Mouse (Mus musculus) retina, adult 2 months (tissue): ENCODE data around the gene Gm26558.
A peak's percentile ranks its signal among the peaks of the same experiment; 100 is the strongest.

ENCODE experiments used
- DNase-seq: peaks from one replicate; pipeline ENCODE4 v3.0.0-alpha.2; 2012; ENCODE audit warnings: low read depth, low spot score

Gene Gm26558

DNA sequence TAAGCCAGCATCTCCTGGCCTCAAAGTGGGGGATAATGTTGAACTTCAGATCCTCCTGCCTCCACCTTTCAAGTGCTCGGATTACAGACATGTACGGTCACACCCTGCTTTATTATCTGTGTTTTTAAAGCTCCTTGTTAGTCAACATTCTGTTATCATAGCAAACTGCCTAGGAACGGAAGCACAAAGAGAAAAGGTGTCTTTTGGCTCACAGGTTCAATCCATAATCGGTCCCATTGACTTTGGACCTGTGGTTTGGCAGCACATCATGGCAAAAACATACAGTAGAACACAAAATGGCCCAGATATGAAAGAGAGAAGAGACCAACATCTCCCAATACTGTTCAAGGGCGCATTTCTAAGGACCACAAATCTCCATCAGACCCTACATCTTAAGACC, 13.6 kb downstream of the Gm26558 start:
- no peak for DNase-seq

DNA sequence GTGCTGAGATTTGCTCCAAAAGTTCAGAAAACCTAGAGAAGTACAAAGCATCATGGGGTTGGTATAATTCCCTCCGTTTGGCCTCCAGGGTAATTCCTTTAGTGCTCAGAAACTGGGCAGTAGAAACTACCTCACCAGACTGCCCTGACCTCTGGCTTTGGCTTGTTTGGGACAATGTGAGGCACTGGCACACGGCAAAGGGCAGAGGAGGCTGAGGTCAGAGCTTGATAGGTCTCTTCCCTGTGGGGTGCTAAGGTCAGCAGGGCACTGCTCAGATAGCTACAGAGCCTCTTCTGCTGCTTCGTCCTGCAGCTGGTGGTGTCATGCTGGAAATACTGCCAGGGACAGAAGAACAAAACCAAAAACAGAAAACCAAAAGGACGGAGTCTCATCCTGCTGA, 14.2 kb downstream of the Gm26558 start:
- no peak for DNase-seq

DNA sequence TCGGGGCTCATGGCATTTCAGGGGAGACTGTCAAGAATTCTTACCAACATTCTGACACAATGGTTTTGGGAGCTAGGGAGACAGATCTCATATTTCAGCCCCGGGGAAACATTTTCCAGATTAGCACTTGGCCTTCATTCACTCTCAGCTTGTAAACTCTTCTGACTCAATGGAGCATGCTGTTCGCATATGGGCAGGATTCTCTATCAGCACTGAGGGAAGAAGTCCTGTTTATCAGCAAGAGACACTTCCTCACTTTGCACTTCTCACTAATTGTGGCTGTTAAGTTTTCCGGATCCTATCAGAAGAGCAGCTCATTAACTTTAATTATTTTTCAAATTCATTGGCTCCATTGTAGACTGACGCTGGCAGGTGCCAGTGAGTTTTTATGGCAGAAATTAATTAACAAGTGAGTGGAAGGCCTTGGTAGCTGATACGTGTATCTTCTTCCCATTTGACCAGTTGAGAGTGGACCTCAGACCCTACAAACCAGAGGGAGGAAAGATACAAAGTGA, 16.6 kb downstream of the Gm26558 start:
- DNase-seq = no peak

DNA sequence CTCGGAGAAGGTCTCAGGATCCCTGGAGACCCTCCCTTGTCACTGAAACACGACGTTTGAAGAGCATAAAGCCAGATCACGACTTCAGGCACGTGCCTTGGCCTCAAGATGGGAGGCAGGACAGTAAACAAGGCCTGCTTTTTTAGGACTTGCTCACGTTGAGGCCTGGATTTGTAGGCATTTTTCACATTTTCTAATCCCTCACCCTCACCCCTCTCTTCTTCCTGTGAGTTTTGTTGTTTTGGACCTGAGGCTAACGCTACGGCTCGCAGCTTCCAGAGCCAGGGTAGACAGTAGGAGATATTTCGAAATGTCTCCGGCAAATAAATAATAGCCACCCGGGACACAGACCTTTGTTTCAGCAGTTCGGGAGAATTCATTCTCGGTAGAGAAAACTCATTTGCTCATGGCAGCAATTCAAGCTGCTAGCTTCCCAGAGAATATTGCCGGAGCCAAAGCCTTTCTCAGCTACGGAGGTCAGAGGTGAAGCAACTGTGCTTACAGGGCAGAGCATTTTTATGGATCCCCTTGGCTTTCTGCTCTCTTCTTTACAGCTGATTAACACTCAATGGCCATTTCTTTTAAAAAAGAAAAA, 18.8 kb downstream of the Gm26558 start:
- no peak for DNase-seq

DNA sequence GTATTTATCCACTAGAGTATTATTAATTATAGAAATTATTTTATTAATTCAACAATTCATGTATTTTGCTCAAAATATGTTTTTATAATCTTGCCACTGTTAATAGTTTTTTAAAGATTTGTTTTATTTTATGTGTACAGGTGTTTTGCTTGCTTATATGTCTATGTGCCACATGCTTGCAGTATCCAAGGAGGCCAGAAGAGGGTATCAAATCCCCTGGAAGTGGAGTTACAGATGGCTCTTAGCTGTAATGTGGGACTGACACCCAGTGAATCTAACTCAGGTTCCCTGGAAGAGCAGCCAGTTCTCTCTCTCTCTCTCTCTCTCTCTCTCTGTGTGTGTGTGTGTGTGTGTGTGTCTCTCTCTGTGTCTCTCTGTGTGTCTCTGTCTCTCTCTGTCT, 20.9 kb downstream of the Gm26558 start:
- no peak for DNase-seq

DNA sequence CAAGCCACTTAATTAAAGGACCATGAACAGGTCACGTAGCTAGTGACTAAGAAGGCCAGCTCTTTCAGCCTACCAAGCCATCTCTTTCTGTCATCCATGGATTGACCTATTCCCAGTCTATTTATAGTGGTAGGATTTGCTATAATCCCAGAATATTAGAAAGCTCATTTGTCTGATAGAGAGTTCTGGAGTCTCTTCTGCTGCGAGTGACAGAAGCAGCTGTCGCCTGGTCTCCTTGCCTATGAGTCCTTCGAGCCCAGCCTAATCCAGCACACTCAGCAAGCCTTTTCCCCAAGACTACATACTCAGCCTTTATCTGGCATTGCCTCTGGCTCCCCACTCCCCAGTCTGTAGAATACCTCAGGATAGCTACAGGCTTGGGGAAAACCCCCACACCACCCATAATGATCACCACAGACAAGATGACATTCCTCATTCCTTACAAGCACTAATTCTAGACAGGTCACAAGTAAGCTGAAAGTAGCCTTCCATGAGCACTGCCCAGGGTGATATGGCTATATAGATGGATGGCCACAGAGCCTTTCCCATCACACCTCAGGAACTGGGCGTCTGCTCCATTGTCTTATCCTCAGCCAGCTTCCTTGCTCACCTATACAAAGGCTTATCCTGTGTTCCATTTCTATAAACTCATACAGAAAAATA, 27.7 kb downstream of the Gm26558 start:
- DNase-seq = no peak

DNA sequence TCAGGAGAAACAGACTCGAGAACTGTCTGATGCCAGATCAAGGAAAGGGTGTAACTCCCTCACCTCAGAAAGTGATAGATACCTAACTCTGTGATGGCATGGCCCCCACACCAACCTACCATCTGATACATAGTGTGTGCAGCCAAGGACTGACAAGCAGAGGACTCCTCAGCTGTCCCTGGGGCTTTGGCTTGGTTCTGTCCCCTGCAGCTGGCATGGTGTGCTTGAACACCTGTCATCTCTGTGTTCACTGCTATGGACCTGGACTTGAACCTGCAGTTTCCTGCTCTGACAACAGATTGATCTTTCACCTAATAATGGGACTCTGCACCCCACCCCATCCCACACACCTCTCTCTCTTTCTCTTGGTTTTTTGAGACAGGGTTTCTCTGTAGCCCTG, 29.5 kb downstream of the Gm26558 start:
- DNase-seq = no peak

DNA sequence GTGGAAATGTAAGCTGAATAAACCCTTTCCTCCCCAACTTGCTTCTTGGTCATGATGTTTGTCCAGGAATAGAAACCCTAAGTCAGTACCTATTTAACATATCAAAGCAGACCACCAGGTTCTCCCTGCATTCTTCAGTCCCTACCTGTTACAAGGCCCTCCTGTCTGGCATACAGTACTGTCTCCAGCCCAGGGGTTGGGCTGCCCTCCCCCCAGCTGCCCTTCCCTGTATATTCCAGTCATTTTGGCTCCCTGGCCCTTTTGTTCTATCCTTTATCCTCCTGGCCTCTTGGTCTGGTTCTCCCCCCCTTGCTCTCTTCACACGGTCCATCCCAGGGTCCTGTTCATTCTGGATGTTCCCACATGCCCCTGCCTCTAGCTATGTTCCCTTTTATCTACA, 30.6 kb downstream of the Gm26558 start:
- DNase-seq = no peak

DNA sequence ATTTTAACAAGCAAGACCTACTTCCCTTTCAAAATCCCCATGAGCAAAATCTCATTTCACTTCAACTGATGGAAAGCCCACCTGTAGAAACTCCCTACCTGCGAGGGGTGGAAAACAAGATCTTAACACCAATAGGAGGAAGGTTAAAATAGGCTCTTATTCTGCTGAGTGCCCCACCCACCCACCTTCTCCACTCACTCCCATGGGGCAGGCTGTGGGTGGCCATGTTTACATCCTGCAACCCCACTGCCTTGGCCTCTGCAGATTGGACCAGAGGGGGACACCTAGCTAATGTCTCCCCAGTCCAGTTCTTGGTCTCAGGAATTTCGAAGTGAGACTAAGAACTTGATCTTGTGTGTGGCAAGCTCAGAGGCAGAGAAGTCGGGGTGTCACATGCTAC, 32.0 kb downstream of the Gm26558 start:
- no peak for DNase-seq

DNA sequence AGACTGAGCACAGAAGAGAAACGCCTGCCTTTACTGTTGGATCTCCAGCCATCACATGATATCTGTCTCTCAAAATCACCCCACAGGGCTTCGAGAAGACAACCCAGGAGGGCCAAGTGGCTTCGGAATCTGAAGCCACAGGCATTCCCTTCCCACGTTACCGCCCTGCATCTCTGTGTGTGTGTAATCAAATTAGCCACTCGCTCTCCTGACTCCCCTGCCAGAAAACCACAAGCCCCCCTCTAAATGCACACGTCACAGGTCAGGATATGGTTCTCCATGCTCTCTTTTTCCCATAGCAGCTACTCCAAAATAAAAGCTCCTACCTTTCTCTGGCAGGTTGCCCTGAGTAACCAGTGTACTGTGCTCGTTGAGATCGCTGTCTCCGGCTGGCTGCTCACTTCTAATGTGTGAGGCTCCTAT, 32.6 kb downstream of the Gm26558 start:
- DNase-seq = no peak

DNA sequence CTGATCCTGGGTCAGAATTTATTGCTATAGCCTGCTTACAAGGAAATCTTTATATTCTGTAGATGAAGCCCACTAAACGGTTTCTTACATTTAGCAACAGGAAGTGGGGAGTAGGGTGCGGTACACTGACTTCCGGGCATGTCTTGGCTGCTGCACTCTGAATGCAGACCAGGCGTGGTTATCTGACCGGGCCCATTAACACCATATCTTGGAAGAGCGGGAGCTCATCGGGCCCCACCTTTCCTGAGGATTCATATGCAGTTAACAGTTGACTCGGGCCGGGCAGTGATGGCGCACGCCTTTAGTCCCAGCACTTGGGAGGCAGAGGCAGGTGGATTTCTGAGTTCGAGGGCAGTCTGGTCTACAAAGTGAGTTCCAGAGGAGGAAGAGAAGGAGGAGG, 33.5 kb downstream of the Gm26558 start:
- DNase-seq = no peak

DNA sequence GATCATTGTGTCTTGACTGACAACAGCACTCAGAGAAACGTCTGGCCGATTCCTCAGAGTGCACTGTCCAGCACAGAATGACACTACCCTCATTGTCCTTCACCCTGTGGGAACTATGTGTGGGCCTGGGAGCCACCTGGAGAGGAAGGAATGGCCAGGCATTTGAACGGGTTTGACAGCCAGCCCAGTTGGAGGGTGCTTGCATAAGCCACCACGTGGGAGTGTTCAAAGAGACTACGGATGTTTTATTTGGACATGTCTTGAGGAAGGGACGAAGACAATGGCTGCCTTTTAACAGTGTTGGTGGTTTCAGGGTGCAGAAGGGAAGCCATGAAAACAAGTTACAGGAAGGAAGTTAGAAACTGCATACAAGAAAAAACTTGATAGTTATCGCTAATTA, 36.1 kb downstream of the Gm26558 start:
- DNase-seq = no peak

DNA sequence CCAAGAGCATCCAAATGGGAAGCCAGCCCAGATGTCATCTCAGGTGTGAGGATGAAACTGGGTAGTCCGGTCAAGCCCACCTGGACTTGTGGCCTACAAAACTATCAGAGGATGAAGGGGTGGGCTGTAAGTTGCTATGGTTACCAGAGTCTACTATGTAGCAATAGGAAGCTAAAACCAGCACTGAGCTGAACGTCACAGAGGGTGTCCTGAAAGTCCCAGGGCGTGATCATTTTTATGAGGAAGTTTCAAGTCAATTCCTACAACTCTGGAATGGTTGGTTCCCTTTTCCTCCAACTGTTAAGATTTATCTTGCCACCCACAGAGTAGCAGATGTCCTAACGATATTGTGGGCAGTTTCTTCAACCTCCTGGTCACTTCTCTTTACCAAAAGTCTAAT, 39.7 kb downstream of the Gm26558 start:
- no peak for DNase-seq

DNA sequence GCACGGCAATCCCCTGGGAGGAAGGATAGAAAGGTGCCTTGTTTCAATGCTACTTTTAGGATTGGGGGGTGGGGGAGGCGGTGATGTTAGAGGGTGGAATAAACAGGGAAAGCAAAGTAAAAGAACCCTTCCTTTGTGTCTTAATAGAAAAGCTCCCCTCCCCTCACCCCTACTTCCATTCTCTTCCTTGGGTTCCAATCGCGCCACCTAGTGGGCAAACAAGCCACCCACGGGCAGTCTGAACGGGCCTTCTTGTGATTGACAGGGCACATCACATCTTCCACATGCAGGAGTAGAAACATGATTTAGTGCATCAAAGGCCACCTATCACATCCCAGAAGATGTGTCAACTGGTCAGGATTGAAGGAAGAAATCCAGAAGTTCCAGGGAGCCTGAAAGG, 41.7 kb downstream of the Gm26558 start:
- DNase-seq = peak; percentile 43

DNA sequence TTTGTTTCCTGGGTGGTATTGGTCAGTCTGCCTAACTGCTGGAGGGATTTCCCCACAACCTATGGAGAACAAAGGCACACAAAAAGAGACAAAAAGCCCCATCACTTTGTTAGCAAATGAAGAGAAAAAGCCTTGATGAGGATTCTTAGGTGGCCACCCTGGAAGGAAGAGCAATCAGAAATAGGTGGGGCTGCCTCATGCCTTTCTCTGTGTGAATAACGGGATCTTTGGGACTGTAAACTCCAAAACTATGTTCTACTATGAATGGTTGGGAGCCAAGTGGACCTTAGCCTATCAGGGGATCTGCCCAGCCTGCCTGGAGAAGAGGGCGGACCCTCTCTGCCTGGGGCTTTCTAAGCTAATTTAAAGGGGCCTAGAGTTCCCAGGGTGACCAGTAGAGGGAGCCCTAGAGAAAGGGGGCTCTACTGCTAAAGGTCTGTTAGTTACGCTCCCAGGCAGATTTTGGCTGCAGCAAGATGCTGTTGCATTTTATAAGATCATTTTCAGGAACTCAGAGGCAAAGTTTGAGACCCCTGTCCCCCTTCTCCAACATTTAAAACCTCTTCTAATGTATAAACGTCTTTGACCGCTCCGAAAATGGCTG, 42.6 kb downstream of the Gm26558 start:
- DNase-seq = no peak

DNA sequence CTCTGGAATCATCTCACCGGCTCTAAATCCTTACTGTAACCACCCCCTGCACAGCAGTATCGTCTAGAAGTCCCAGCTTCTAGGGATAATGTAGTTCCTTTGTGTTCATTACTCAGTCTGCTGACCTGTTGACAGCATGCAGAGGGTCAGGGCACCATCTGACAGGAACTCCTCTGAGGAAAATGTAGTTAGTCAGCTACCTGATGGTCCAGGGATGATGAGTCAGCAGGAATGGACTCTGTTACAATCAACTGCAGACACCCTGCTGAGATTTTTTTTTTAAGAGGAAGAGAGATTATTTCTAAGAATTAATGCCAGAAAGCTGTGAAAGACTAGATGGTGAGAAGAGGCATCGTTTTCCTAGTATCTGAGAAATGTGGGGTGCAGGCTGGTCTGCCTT, 45.3 kb downstream of the Gm26558 start:
- no peak for DNase-seq

DNA sequence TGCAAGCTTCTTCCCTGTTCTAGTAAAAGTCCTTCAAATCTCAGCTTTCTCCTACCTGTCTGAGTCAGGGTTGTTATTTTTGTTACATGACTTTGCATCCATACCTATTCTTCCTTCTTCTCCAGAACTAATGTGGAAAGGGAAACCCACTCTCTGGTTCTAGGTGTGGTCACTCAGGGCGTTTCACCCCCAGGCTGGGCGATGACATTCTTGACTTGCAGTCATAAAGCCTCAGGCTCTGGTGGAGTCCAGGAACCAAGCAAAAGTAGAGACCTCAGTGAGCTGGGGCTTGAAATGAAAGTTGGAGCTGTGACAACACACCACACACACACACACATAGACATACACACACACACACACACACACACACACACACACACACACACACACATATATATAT, 45.8 kb downstream of the Gm26558 start:
- DNase-seq = no peak

DNA sequence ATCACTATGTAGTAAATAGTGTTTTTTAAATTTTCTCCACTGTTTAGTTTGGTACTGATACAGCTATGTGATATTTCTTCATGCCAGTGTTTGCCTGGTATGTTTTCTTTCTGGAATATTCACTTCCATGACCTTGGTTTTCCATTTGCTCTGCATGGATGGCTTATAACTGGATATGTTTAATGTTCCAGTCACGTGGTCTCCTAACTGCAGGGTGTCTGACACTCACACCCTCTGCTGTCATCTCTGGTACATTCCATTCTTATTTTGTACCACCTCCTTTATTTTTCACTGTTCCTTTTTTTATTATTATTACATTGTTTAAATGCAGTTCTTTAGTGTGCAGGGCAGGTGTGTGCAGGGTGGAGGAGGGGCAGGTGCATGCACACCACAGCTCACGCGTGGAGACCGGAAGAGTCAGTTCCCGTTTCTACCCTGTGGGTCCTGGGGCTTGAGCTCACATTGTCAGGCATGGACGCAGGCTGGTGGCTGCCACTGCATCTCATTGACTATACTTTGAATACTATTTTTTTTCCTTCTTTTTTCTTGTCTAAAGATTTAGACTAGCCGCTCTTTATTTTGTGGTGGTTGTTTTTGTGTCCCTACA, 47.1 kb downstream of the Gm26558 start:
- no peak for DNase-seq
